Mouse (Mus musculus) kidney, embryonic 16.5 days (tissue): ENCODE results near the gene Pgbd5. TPM values are rescaled to one million over a fixed set of nuclear protein-coding genes. Genes with fewer than 3 reads are reported as not detected.

Experiments used
- ATAC-seq: fragments of 200-750 bp; cut with Nextera tagmentation; 2 replicates; pipeline ENCODE4 v1.8.0; 2017; ENCODE audit warnings: moderate TSS enrichment; ENCODE audit not compliant: low FRiP score, low TSS enrichment
- H3K27ac ChIP-seq: fragments of 300-500 bp; sonication (generic); 2 replicates; pipeline ENCODE4 v1.5.1; 2014; ENCODE audit warnings: low read length
- H3K27me3 ChIP-seq: fragments of 300-500 bp; sonication (generic); 2 replicates; pipeline ENCODE4 v1.6.1; 2014; ENCODE audit warnings: low read length, control low read depth, mixed read lengths; ENCODE audit not compliant: insufficient read depth
- H3K36me3 ChIP-seq: fragments of 300-500 bp; sonication (generic); 2 replicates; pipeline ENCODE4 v1.6.1; 2014; ENCODE audit warnings: low read length, control low read depth, mixed read lengths; ENCODE audit not compliant: insufficient read depth
- H3K4me1 ChIP-seq: fragments of 300-500 bp; sonication (generic); 2 replicates; pipeline ENCODE4 v1.6.1; 2014; ENCODE audit warnings: low read length, control low read depth, mixed read lengths; ENCODE audit not compliant: insufficient read depth
- H3K4me2 ChIP-seq: fragments of 300-500 bp; sonication (generic); replicated peaks from 2 replicates; pipeline ENCODE4 v1.6.1; 2014; ENCODE audit warnings: low read depth, low read length
- H3K4me3 ChIP-seq: fragments of 300-500 bp; sonication (generic); 2 replicates; pipeline ENCODE4 v1.5.1; 2014; ENCODE audit warnings: mild to moderate bottlenecking, low read length
- H3K9ac ChIP-seq: fragments of 300-500 bp; sonication (generic); replicated peaks from 2 replicates; pipeline ENCODE4 v1.6.1; 2014; ENCODE audit warnings: low read length
- H3K9me3 ChIP-seq: fragments of 300-500 bp; sonication (generic); 2 replicates; pipeline ENCODE4 v1.6.1; 2016; ENCODE audit warnings: low read length, control low read depth
- WGBS: fragments of 180-500 bp; shearing (Covaris S2); extraction: QIAGEN DNeasy Blood & Tissue Kit; methylation state at CpG from one replicate; pipeline ENCODE4 v1.1.7; 2014; 5-methylcytosine and 5-hydroxymethylcytosine counted together
- polyA plus RNA-seq: library from polyadenylated mRNA; unstranded; fragments of >200 nt; fragmentation: Nextera tagmentation; extraction: Ambion mirVana; gene quantifications from 2 replicates; pipeline ENCODE4 v1.2.1, GENCODE M21; 2015

The Pgbd5 gene
- polyA plus RNA-seq, 1 experiment from 2014 or later: 0.55 TPM

DNA sequence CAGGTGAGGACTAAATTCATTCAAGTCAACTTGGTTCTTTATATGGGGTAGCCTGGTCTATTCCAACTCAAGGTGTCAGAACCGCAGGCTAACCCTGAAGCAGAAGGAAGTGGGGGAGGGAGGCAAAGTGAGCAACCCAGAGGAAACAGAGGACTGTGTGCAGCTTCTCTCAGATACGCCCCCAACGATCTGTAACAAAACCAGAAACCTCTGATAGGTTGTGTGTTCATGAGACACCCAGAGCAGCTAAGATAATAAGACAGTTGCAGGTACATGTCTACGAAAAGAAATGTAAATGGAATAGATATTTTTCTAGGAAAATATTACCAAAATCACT lies 120.2 kb downstream of the Pgbd5 start:
- H3K27ac ChIP-seq: no peak overlapping the region
- H3K9me3 ChIP-seq: no peaks in the 10 kb centered on the region
- H3K36me3 ChIP-seq: peaks cover 10% of the 10 kb centered on the region; the same call in 1 of the 2 replicates
- no peak overlapping the region for H3K4me2 ChIP-seq
- peaks cover 10% of the 10 kb centered on the region for H3K4me1 ChIP-seq
- no peak overlapping the region for H3K4me3 ChIP-seq
- H3K27me3 ChIP-seq: no peaks in the 10 kb centered on the region
- H3K9ac ChIP-seq: no peak overlapping the region
- ATAC-seq: no peak
- 85% methylated on average over 4 of the region's 4 CpGs for WGBS

Other genes with a start within 250 kb of the Pgbd5 start
- 47.0 and 47.1 TPM in 2 replicates for gene Galnt2, start 208.3 kb downstream of the Pgbd5 start, polyA plus RNA-seq
- gene Cog2, start 81.1 kb upstream of the Pgbd5 start, polyA plus RNA-seq: 39.5 and 40.4 TPM in 2 replicates
- 1.5 and 2.2 TPM in 2 replicates for gene Agt, start 130.0 kb upstream of the Pgbd5 start, polyA plus RNA-seq
- not detected in 2 replicates for gene Capn9, start 136.5 kb upstream of the Pgbd5 start, polyA plus RNA-seq
- 28.0 and 31.7 TPM in 2 replicates for gene 2310022B05Rik, start 223.7 kb upstream of the Pgbd5 start, polyA plus RNA-seq